Mouse (Mus musculus): ENCODE data around the gene Cdk2. TPM values are rescaled to one million over a fixed set of nuclear protein-coding genes. Genes with fewer than 3 reads are reported as not detected.

Gene Cdk2
- polyA plus RNA-seq, 1 experiment from 2014 or later, result 30.2 TPM

DNA sequence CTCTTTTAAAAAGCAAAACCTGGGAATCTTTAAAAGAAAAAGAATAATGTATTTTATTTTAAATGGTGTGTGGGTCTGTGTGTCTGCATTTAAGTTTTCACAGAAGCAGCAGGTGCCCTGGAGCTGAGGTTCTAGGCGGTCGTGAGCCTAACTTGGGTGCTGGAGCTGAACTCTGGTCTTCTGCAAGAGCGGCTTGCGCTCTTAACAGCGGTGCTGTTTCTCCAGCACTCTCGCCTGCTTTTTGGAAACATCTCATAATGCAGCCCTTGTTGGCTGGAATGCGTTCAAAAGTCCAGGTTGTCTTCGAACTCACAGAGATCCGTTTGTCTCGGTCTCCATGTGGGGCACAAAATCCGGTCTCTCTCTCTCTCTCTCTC is 474 bp upstream of the Cdk2 start:
- CTCF ChIA-PET, result interaction anchor here (1.3 kb wide), 1 partner anchor 116 kb away, joined by 3 read pairs; the partner anchor contains the start of gene Ormdl2
- no peak for ATAC-seq
- in situ Hi-C loops (cut with MboI; ENCODE audit: low pct_unique_long_range_greater_than_20kb), result no loop called here
- POLR2A ChIA-PET, result interaction anchor here (0.6 to 1.6 kb wide), 3 partner anchors 9 to 204 kb away, joined by 3 to 4 read pairs (median 4); no protein-coding TSS in a partner anchor
- no peaks in the 10 kb centered on the region for H3K27me3 ChIP-seq
- no peak for TF ChIP-seq CTCF (IDR thresholded peaks at IDR 0.05)
- no peak for DNase-seq (ENCODE audit: low read depth, low spot score)

DNA sequence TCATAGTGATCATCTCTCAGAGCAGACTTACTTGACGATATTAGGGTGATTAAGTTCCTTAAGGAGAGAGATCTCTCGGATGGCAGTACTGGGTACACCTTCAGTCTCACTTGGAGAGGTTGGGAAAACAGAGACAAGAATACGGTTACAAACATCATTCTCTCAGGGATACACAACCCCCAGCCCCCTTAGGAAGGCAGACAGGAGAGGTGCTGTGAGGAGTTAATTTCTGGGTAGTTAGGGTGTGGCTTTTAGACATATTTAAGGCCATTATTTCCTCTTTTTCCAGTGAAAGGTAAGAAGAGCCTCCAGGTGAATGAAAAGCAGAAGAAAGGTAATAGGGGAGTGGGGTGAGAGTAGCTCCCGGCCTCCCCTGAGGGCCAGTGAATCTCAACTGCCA is 936 bp downstream of the Cdk2 start, which contains the start of gene Pmel:
TSS of gene Pmel (plus strand) at position 301 of the 400 bp plus-strand sequence.
- no peaks in the 10 kb centered on the region for H3K27me3 ChIP-seq
- CTCF ChIA-PET, result no interaction called here
- ATAC-seq (no peak), DNase-seq (ENCODE audit: low read depth, low spot score) (no peak)
- in situ Hi-C loops (cut with MboI; ENCODE audit: low pct_unique_long_range_greater_than_20kb), result no loop called here
- TF ChIP-seq CTCF (IDR thresholded peaks at IDR 0.05), result no peak
- POLR2A ChIA-PET, result interaction anchor here (0.5 to 0.9 kb wide), 2 partner anchors 41 to 114 kb away, joined by 3 to 4 read pairs; no protein-coding TSS in a partner anchor

- ChIA-PET POLR2A (no interaction called here), CTCF (no interaction called here)
- no peak for TF ChIP-seq CTCF (IDR thresholded peaks at IDR 0.05)
- in situ Hi-C loops (cut with MboI; ENCODE audit: low pct_unique_long_range_greater_than_20kb), result no loop called here
- ATAC-seq, result no peak
- DNase-seq (ENCODE audit: low read depth, low spot score), result no peak
- H3K27me3 ChIP-seq, result no peaks in the 10 kb centered on the region
Observed at GRCm38 (mm10) chr10:128702328-128703007, 2.4 kb downstream of the Cdk2 start.

- no peak for TF ChIP-seq CTCF (IDR thresholded peaks at IDR 0.05)
- ChIA-PET POLR2A (no interaction called here), CTCF (interaction anchor here (0.6 kb wide), 1 partner anchor 18 kb away, joined by 3 read pairs; no protein-coding TSS in a partner anchor)
- in situ Hi-C loops (cut with MboI; ENCODE audit: low pct_unique_long_range_greater_than_20kb), result no loop called here
- DNase-seq (ENCODE audit: low read depth, low spot score) (no peak), ATAC-seq (no peak)
- H3K27me3 ChIP-seq, result no peaks in the 10 kb centered on the region
Observed at GRCm38 (mm10) chr10:128700712-128701111, 4.1 kb downstream of the Cdk2 start.

DNA sequence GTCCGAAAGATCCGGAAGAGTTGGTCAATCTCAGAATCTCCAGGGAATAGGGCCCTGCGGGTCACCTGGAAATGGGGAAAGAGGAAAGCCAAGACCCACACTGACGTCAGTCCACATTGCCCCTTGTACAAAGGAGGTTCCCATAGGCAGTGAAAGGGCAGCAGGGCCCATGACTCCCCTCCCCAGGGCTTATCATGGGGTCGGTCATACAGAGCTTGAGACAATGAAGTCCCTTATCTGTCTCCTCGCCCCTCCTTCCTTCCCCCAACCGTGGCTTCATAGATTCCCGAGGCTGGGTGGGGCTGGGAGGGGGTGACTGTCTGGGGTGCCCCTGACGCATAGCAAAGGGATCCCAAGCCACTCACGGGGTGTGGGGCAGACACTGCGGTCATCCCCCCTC is 5.2 kb downstream of the Cdk2 start:
- no peak for TF ChIP-seq CTCF (IDR thresholded peaks at IDR 0.05)
- CTCF ChIA-PET, result no interaction called here
- no peak for DNase-seq (ENCODE audit: low read depth, low spot score)
- POLR2A ChIA-PET, result no interaction called here
- ATAC-seq, result no peak
- in situ Hi-C loops (cut with MboI; ENCODE audit: low pct_unique_long_range_greater_than_20kb), result no loop called here
- H3K27me3 ChIP-seq, result no peaks in the 10 kb centered on the region

DNA sequence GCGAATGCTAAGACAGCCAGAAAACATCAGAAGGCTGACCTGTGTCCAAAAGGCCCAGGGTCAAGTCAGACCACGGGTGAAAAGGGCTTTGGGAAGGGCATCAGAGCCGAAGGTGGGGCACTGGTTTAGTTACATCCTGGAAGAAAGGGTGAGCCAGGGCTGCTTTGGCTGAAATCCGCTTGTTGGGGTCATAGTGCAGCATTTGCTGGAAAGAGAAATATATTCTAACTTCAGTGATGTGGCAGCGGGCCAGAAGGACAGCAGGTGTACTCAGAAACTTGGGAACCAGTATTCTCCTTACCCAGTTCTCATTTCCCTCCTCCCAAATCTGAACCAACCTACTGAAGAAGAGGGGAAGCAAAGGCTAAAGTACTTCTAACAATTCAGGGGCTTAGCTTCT is 5.8 kb downstream of the Cdk2 start:
- CTCF ChIA-PET, result no interaction called here

DNA sequence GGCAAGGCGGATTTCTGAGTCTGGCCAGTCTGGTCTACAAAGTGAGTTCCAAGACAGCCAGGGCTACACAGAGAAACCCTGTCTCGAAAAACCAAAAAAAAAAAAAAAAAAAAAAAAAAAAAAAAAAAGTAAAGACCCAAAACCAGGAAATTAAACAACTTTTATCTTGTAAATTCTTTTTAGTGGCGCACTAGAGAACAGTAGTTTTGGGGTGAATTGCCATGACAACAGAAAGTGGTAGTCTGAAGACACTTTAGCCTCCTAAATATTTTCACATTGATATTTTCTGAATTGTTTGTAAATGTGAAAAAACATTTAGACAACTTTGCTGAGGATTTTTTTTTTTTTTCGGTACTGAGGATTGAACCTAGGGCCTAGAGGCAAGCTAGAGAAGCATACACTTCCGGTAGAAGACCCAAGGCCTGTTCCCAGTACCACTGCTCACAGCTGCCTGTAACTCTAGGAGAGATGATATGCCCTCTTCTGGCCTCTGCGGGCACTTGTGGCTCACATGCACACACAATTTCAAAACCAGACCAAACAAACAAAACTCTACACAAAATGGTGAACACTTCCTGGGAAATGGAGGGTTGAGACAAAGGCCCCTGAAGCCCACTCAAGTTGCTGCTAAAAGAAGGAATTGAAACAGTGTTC is 7.6 kb downstream of the Cdk2 start:
- POLR2A ChIA-PET, result interaction anchor here (0.7 to 0.8 kb wide), 2 partner anchors 14 to 219 kb away, joined by 3 to 9 read pairs; no protein-coding TSS in a partner anchor
- ATAC-seq (no peak), DNase-seq (ENCODE audit: low read depth, low spot score) (no peak)
- in situ Hi-C loops (cut with MboI; ENCODE audit: low pct_unique_long_range_greater_than_20kb), result no loop called here
- CTCF ChIA-PET, result interaction anchor here (0.9 kb wide), 1 partner anchor 48 kb away, joined by 3 read pairs; the partner anchor contains the start of gene Dgka
- TF ChIP-seq CTCF (IDR thresholded peaks at IDR 0.05), result no peak
- no peaks in the 10 kb centered on the region for H3K27me3 ChIP-seq

More for the DNA sequence above, 5.8 kb downstream of the Cdk2 start:
- in situ Hi-C loops (cut with MboI; ENCODE audit: low pct_unique_long_range_greater_than_20kb), result no loop called here
- TF ChIP-seq CTCF (IDR thresholded peaks at IDR 0.05), result no peak
- no peak for DNase-seq (ENCODE audit: low read depth, low spot score)
- POLR2A ChIA-PET, result no interaction called here
- no peak for ATAC-seq
- no peaks in the 10 kb centered on the region for H3K27me3 ChIP-seq

- TF ChIP-seq CTCF (IDR thresholded peaks at IDR 0.05), result no peak
- H3K27me3 ChIP-seq, result no peaks in the 10 kb centered on the region
- DNase-seq (ENCODE audit: low read depth, low spot score), result peak; percentile 99
- ATAC-seq, result peak; percentile 99
- in situ Hi-C loops (cut with MboI; ENCODE audit: low pct_unique_long_range_greater_than_20kb), result no loop called here
- CTCF ChIA-PET, result interaction anchor here (0.9 kb wide), 1 partner anchor 49 kb away, joined by 3 read pairs; the partner anchor contains the start of gene Dgka
- POLR2A ChIA-PET, result interaction anchor here (1.2 kb wide), 1 partner anchor 51 kb away, joined by 4 read pairs; the partner anchor contains the start of gene Pym1
Observed at GRCm38 (mm10) chr10:128695992-128696807, 8.6 kb downstream of the Cdk2 start, which contains the start of gene Rab5b. Gene Rab5b (minus strand): TSS chr10:128696264.

DNA sequence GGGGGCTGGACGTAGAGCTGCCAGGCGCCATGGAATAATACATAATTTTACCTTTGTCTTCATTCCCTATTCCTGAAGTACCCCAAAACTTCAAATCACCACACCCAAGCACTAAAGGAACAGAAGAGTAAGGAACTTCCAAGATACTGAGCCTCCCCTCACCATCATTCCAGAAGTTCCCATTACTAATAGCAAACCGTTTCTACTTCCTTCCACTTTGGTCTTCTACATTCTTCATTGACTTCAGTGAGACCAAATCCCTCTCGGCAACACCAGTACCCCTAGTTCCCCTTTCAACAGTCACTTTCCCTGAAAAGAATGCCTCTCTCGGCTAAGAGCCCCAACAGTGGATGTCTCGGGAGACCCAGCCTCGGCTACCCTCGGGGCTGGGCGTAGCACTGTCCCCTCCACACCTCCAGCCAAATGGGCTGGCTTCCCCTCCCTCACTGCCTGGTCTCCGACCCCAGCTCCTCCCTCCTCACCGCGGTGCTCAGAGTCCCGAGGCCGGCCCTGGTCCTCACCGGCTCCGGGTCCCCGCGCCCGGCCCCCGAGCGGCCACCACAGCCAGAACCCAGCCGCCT is 9.3 kb downstream of the Cdk2 start:
- POLR2A ChIA-PET, result interaction anchor here (1.2 kb wide), 1 partner anchor 52 kb away, joined by 4 read pairs; the partner anchor contains the start of gene Pym1
- CTCF ChIA-PET, result no interaction called here
- TF ChIP-seq CTCF (IDR thresholded peaks at IDR 0.05), result no peak
- no peak for DNase-seq (ENCODE audit: low read depth, low spot score)
- ATAC-seq, result peak; percentile 27
- H3K27me3 ChIP-seq, result no peaks in the 10 kb centered on the region
- in situ Hi-C loops (cut with MboI; ENCODE audit: low pct_unique_long_range_greater_than_20kb), result no loop called here

Measured in Patski (cell line).